Mouse (Mus musculus) testis, adult 2 months (tissue): ENCODE measurements at regions not wholly inside any gene's neighbourhood (a gene's known extent, or its start where the extent isn't known, plus 50 kb on each side); places are given as distances from the start of the nearest gene placed in this dataset.

ENCODE experiments used
- H3K27ac ChIP-seq: fragments of 200-500 bp; 2 replicates; pipeline ENCODE4 v1.5.1; 2012; ENCODE audit warnings: low read depth, low read length; ENCODE audit not compliant: control insufficient read depth, insufficient read depth
- H3K27me3 ChIP-seq: fragments of 200-500 bp; 2 replicates; pipeline ENCODE4 v1.6.1; 2012; ENCODE audit warnings: mild to moderate bottlenecking, low read length, moderate library complexity; ENCODE audit not compliant: control insufficient read depth, insufficient read depth
- H3K36me3 ChIP-seq: fragments of 200-500 bp; 2 replicates; pipeline ENCODE4 v1.6.1; 2012; ENCODE audit warnings: mild to moderate bottlenecking, low read length; ENCODE audit not compliant: control insufficient read depth, insufficient read depth
- H3K4me1 ChIP-seq: fragments of 200-500 bp; 2 replicates; pipeline ENCODE4 v1.6.1; 2012; ENCODE audit warnings: low read length; ENCODE audit not compliant: control insufficient read depth, insufficient read depth
- H3K4me3 ChIP-seq: fragments of 200-500 bp; 2 replicates; pipeline ENCODE4 v1.5.1; 2012; ENCODE audit warnings: low read depth, mild to moderate bottlenecking, low read length, moderate library complexity, mixed read lengths; ENCODE audit not compliant: control insufficient read depth
- CTCF ChIP-seq: fragments of 200-500 bp; IDR thresholded peaks from 2 replicates; pipeline ENCODE4 v1.5.1; 2012; ENCODE audit warnings: low read depth, mild to moderate bottlenecking, inconsistent platforms, low read length, moderate library complexity; ENCODE audit not compliant: control insufficient read depth, insufficient read depth, insufficient replicate concordance
- POLR2A ChIP-seq: fragments of 200-500 bp; IDR thresholded peaks from 2 replicates; pipeline ENCODE4 v1.6.1; 2012; ENCODE audit warnings: low read depth, mild to moderate bottlenecking, inconsistent platforms, low read length, moderate library complexity; ENCODE audit not compliant: control insufficient read depth

DNA sequence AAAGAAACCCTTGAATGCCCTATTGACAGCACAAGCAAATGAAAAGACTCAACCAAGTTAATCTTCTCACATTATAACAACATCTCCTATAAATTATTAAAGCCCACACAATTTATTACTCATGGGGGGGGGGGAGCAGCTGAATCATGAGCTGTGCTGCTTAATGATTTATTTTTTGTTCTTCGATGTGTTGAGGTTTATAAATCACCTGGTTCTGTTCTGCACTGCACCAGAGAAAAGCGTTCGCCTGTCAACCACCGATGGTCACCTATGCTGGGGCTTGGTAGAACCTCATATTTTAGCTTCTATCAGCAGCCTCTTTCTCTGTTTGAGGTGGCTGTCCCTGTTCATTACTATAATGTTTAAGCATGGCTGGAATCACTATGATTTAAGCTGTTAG, 174.4 kb upstream of the Adgrl2 start:
- Histone ChIP-seq H3K27ac (no peak overlapping the region), H3K27me3 (no peaks in the 10 kb centered on the region), H3K36me3 (no peaks in the 10 kb centered on the region), H3K4me1 (no peaks in the 10 kb centered on the region), H3K4me3 (no peak overlapping the region)
- no peak for TF ChIP-seq POLR2A
- TF ChIP-seq CTCF = no peak

DNA sequence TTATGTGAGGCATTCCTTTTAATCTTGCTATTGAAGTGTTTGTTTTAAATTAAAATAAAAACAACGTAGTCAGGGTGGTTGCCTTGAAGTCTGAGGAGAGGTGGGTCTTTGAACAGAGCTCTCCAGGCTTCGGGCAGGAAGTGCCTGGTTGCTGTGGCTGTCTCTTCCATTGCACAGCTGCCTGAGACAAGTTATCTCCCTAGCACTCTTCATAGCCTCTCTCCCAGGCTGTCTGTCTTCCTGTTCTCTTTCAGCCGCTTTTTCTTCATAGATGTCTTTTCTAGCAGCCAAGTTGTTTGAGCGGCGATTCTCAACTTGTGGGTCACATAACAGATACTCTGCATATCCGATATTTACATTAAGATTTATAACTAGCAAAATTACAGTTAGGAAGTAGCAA, 173.2 kb upstream of the Adgrl2 start:
- Histone ChIP-seq H3K4me3 (no peak overlapping the region), H3K4me1 (no peaks in the 10 kb centered on the region), H3K27ac (no peak overlapping the region), H3K36me3 (no peaks in the 10 kb centered on the region), H3K27me3 (no peaks in the 10 kb centered on the region)
- TF ChIP-seq POLR2A (no peak), CTCF (no peak)

DNA sequence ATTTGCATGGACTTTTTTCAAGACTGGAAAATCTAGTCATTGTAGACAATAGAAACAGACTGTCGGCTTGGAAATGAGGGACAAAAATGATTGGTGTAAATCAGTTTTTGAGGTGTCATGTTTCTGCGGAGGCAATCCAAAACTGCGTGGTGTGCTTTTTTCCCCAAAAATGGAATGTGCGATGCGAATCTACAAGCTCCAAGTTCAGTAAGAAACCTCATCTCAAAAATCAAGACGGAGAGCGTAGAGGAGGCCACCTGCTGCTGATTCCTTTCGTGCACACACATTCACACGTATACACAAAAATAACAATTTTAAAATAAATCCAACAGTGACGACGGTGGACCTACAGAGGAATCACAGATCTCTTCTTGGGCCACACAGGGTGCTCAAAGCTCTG, 170.5 kb upstream of the Adgrl2 start:
- no peak overlapping the region for H3K4me3 ChIP-seq
- H3K27ac ChIP-seq = no peak overlapping the region
- TF ChIP-seq POLR2A (no peak), CTCF (no peak)
- no peaks in the 10 kb centered on the region for H3K36me3 ChIP-seq
- H3K4me1 ChIP-seq = no peaks in the 10 kb centered on the region
- no peaks in the 10 kb centered on the region for H3K27me3 ChIP-seq

- Histone ChIP-seq H3K36me3 (no peaks in the 10 kb centered on the region), H3K27me3 (no peaks in the 10 kb centered on the region), H3K4me1 (no peaks in the 10 kb centered on the region), H3K4me3 (no peak overlapping the region), H3K27ac (no peak overlapping the region)
- TF ChIP-seq POLR2A (no peak), CTCF (no peak)
Measured at GRCm38 (mm10) chr3:149157381-149157780, 167.0 kb upstream of the Adgrl2 start.

DNA sequence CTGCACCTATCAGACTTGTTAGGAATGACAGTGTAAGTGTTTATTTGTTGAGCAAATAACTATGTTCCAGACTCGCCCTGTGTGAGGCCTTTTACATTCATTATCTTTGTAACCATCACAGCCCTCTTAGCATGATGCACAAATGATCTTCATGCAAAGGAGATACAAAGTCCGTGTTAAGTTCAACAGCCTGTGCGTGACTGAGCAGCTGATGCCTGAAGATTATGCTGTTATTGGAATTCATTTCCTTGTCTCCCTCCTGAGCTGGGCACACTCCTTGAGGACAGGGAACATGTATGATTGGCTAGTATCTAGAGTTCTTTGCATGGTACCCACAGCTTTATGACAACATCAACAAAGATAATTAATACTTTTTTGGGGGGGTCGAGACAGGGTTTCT, 162.0 kb upstream of the Adgrl2 start:
- Histone ChIP-seq H3K27me3 (no peaks in the 10 kb centered on the region), H3K4me3 (no peak overlapping the region), H3K4me1 (no peaks in the 10 kb centered on the region), H3K27ac (no peak overlapping the region), H3K36me3 (no peaks in the 10 kb centered on the region)
- TF ChIP-seq CTCF (no peak), POLR2A (no peak)

GRCm38 (mm10) chr3:149150796-149151195, 160.4 kb upstream of the Adgrl2 start:
- no peak for TF ChIP-seq POLR2A
- no peak for TF ChIP-seq CTCF
- Histone ChIP-seq H3K4me3 (no peak overlapping the region), H3K36me3 (no peaks in the 10 kb centered on the region), H3K4me1 (no peaks in the 10 kb centered on the region), H3K27me3 (no peaks in the 10 kb centered on the region), H3K27ac (no peak overlapping the region)

DNA sequence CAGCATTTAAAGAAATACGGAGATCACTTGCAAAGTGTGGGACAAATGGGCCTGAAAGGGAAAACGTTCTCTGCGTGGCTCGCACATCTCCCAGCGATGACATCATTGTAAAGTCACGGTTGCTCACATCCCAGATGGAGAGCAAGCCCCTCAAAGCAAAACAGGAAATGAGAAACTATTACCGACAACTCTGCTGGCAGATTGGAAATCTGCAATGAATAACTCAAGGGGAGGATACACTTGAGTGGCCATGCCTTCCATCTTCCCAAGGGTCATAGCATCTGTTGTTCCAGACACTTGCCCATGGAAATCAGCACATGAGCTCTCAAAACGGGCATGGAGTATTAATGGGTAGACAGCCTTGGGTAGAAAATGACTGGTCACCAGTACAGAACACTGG, 158.3 kb upstream of the Adgrl2 start:
- no peaks in the 10 kb centered on the region for H3K36me3 ChIP-seq
- no peak overlapping the region for H3K4me3 ChIP-seq
- no peak overlapping the region for H3K27ac ChIP-seq
- H3K27me3 ChIP-seq = no peaks in the 10 kb centered on the region
- no peaks in the 10 kb centered on the region for H3K4me1 ChIP-seq
- TF ChIP-seq CTCF = no peak
- no peak for TF ChIP-seq POLR2A

DNA sequence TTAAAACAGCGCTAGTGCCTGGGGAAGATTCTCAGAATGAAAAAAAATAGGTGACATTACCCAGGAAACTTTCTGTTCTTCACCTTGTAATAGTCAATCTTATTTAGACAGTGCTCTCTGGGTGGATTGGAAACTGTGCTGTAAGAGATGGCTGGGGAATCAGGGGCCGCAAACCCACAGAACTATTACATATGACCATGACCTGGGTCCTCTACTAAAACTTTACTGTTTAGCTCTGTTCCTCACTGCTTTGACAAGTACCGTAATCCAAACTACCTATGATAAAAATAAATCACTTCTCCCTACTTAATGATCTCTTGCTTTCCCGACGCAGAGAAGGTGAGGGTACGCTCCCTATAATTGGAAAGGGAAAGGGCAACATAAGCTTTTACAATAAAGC, 157.6 kb upstream of the Adgrl2 start:
- Histone ChIP-seq H3K27ac (no peak overlapping the region), H3K4me1 (no peaks in the 10 kb centered on the region), H3K36me3 (no peaks in the 10 kb centered on the region), H3K27me3 (no peaks in the 10 kb centered on the region), H3K4me3 (no peak overlapping the region)
- TF ChIP-seq CTCF (no peak), POLR2A (no peak)
